Mouse (Mus musculus) limb, embryonic 14.5 days (tissue): Measurements from ENCODE around the gene Stab2. TPM values are rescaled to one million over a fixed set of nuclear protein-coding genes. Genes with fewer than 3 reads are reported as not detected.

Experiments
- ATAC-seq: fragments of 200-750 bp; cut with Nextera tagmentation; 2 replicates; pipeline ENCODE4 v1.8.0; 2017; ENCODE audit warnings: low read depth, moderate number of reproducible peaks, moderate TSS enrichment; ENCODE audit not compliant: low FRiP score
- DNase-seq: peaks from one replicate; pipeline ENCODE4 v3.0.0-alpha.2; 2015; ENCODE audit warnings: low spot score
- H3K27ac ChIP-seq: fragments of 300-500 bp; sonication (generic); replicated peaks from 2 replicates; pipeline ENCODE4 v1.5.1; 2014; ENCODE audit warnings: low read depth, mild to moderate bottlenecking, low read length, moderate library complexity, mixed read lengths
- H3K27me3 ChIP-seq: fragments of 300-500 bp; sonication (generic); 2 replicates; pipeline ENCODE4 v1.6.1; 2014; ENCODE audit warnings: low read length, mixed read lengths; ENCODE audit not compliant: control insufficient read depth, insufficient read depth
- H3K36me3 ChIP-seq: fragments of 300-500 bp; sonication (generic); 2 replicates; pipeline ENCODE4 v1.6.1; 2014; ENCODE audit warnings: mild to moderate bottlenecking, low read length, moderate library complexity, mixed read lengths; ENCODE audit not compliant: control insufficient read depth, insufficient read depth
- H3K4me1 ChIP-seq: fragments of 300-500 bp; sonication (generic); 2 replicates; pipeline ENCODE4 v1.6.1; 2014; ENCODE audit warnings: antibody characterized with exemption, low read length, mixed read lengths; ENCODE audit not compliant: control insufficient read depth, insufficient read depth
- H3K4me2 ChIP-seq: fragments of 300-500 bp; sonication (generic); replicated peaks from 2 replicates; pipeline ENCODE4 v1.6.1; 2014; ENCODE audit warnings: low read depth, mild to moderate bottlenecking, low read length, moderate library complexity; ENCODE audit not compliant: severe bottlenecking
- H3K4me3 ChIP-seq: fragments of 300-500 bp; sonication (generic); replicated peaks from 2 replicates; pipeline ENCODE4 v1.5.1; 2014; ENCODE audit warnings: low read length
- H3K9ac ChIP-seq: fragments of 300-500 bp; sonication (generic); 2 replicates; pipeline ENCODE4 v1.6.1; 2014; ENCODE audit warnings: mild to moderate bottlenecking, low read depth, low read length, moderate library complexity; ENCODE audit not compliant: severe bottlenecking
- H3K9me3 ChIP-seq: fragments of 300-500 bp; sonication (generic); 2 replicates; pipeline ENCODE4 v1.6.1; 2016; ENCODE audit warnings: low read length; ENCODE audit not compliant: control insufficient read depth
- POLR2A ChIP-seq: fragments of 200-500 bp; IDR thresholded peaks from 2 replicates; pipeline ENCODE4 v1.8.0; 2012; ENCODE audit warnings: inconsistent platforms, mild to moderate bottlenecking, moderate library complexity, borderline replicate concordance; ENCODE audit not compliant: insufficient read depth, insufficient read length; ENCODE audit errors: extremely low read depth
- WGBS: fragments of 180-500 bp; shearing (Covaris S2); extraction: QIAGEN DNeasy Blood & Tissue Kit; methylation state at CpG from one replicate; pipeline ENCODE4 v1.1.7; 2014; 5-methylcytosine and 5-hydroxymethylcytosine counted together
- polyA plus RNA-seq, 2 experiments: library from polyadenylated mRNA; depleted of rRNA in 1 of 2; stranded (reverse) in 1 of 2; unstranded in 1 of 2; fragments of >200 nt; fragmentation: Nextera tagmentation in 1 of 2; extraction: Ambion mirVana in 1 of 2; gene quantifications; 2 replicates each; pipeline versions ENCODE4 v1.2.1 to v1.2.3; 2012 to 2014

Stab2 gene
- polyA plus RNA-seq, 2 experiments: 0.20 to 0.92 TPM

GRCm38 (mm10) chr10:87045273-87045672 lies 37.4 kb upstream of the Stab2 start:
- Histone ChIP-seq H3K4me1 (no peaks in the 10 kb centered on the region), H3K27me3 (no peaks in the 10 kb centered on the region), H3K9me3 (no peaks in the 10 kb centered on the region), H3K27ac (no peak overlapping the region), H3K4me2 (no peak overlapping the region), H3K36me3 (no peaks in the 10 kb centered on the region), H3K9ac (no peak overlapping the region), H3K4me3 (no peak overlapping the region)
- DNase-seq (no peak), ATAC-seq (no peak)
- no peak for TF ChIP-seq POLR2A
- WGBS: 74% methylated on average over 3 of the region's 3 CpGs

DNA sequence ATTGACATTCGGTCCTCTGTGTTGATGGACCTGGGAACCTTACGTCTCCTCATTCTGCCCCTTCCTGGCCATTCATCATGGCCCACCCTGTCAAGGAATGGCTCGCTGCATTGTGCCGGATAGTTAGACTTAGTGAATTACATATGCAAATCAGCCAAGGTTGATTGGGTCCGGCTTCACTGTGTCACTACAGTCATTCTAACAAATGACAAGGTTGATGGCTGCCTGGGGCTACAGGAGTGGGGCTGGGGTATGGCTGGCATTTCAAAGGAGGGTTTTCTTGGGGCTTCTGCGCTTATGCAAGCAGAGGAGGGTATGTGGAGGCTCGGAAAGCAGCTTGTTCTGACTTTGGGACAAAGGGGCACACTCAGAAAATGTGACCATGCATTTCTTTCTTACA lies 33.4 kb upstream of the Stab2 start:
- DNase-seq (no peak), ATAC-seq (no peak)
- H3K9ac ChIP-seq: no peak overlapping the region
- 83% methylated on average over 7 of the region's 7 CpGs for WGBS
- H3K9me3 ChIP-seq: no peaks in the 10 kb centered on the region
- no peak for TF ChIP-seq POLR2A
- H3K4me3 ChIP-seq: no peak overlapping the region
- no peak overlapping the region for H3K27ac ChIP-seq
- H3K4me1 ChIP-seq: no peaks in the 10 kb centered on the region
- H3K4me2 ChIP-seq: no peak overlapping the region
- H3K27me3 ChIP-seq: no peaks in the 10 kb centered on the region
- H3K36me3 ChIP-seq: no peaks in the 10 kb centered on the region

- ATAC-seq: no peak
- no peaks in the 10 kb centered on the region for H3K36me3 ChIP-seq
These were observed 32.0 kb upstream of the Stab2 start for GRCm38 (mm10) chr10:87039800-87040199.

GRCm38 (mm10) chr10:87039340-87039739 lies 31.5 kb upstream of the Stab2 start:
- Histone ChIP-seq H3K9ac (no peak overlapping the region), H3K9me3 (no peaks in the 10 kb centered on the region), H3K4me2 (no peak overlapping the region), H3K36me3 (no peaks in the 10 kb centered on the region), H3K27me3 (no peaks in the 10 kb centered on the region), H3K4me1 (no peaks in the 10 kb centered on the region), H3K4me3 (no peak overlapping the region), H3K27ac (no peak overlapping the region)
- no peak for DNase-seq
- ATAC-seq: no peak
- 75% methylated on average over 6 of the region's 6 CpGs for WGBS
- TF ChIP-seq POLR2A: no peak

More at GRCm38 (mm10) chr10:87039800-87040199, 32.0 kb upstream of the Stab2 start:
- Histone ChIP-seq H3K4me2 (no peak overlapping the region), H3K9me3 (no peaks in the 10 kb centered on the region), H3K9ac (no peak overlapping the region), H3K27me3 (no peaks in the 10 kb centered on the region), H3K27ac (no peak overlapping the region), H3K4me1 (no peaks in the 10 kb centered on the region), H3K4me3 (no peak overlapping the region)
- DNase-seq: no peak
- 94% methylated on average over 3 of the region's 3 CpGs for WGBS
- no peak for TF ChIP-seq POLR2A

DNA sequence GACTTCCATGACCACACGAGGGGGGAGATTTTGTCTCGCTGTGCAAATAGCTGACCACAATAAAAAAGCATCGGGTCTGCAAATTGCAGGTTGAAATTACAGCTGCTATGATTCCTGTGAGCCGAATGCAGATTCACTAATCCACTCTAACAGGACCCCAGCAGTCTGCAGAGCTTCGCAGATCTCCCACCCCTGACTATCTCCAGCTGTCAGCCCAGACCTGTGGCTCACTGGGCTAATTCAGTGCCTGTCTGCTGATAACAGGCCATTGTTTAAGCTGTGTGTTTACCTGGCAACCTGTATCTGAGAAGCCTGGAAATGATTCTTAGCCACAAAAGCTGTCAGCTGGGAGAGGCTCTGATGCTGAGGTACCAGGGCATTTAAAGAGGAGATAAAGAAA lies 29.2 kb upstream of the Stab2 start:
- ATAC-seq (no peak), DNase-seq (no peak)
- no peak overlapping the region for H3K9ac ChIP-seq
- no peak overlapping the region for H3K4me2 ChIP-seq
- no peaks in the 10 kb centered on the region for H3K36me3 ChIP-seq
- no peaks in the 10 kb centered on the region for H3K9me3 ChIP-seq
- no peak overlapping the region for H3K4me3 ChIP-seq
- 24% methylated on average over 5 of the region's 5 CpGs for WGBS
- no peak overlapping the region for H3K27ac ChIP-seq
- TF ChIP-seq POLR2A: no peak
- no peaks in the 10 kb centered on the region for H3K4me1 ChIP-seq
- H3K27me3 ChIP-seq: no peaks in the 10 kb centered on the region

DNA sequence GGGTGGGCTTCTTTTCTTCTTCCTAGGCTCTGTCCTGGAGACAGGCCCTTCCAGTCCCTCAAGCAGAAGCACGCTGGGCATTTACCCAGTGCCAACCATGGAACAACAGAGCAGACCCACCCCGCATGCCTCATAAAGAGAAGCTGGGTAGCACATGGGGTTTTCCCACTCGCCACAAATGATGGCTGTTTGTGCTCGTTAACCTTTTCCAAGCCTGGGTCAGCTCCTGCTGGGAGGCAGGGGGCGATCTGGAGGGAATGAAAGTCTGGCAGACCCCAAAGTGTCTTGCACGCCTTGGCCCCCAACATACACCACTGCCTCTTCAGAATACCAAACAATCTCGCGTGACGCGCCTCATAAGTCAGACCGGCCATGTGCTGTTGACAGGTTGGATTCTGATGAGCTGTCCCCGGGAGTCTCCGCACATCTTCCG lies 28.5 kb upstream of the Stab2 start:
- ATAC-seq (no peak), DNase-seq (no peak)
- TF ChIP-seq POLR2A: no peak
- H3K27ac ChIP-seq: no peak overlapping the region
- H3K9ac ChIP-seq: no peak overlapping the region
- H3K4me2 ChIP-seq: no peak overlapping the region
- H3K36me3 ChIP-seq: no peaks in the 10 kb centered on the region
- no peaks in the 10 kb centered on the region for H3K27me3 ChIP-seq
- H3K4me3 ChIP-seq: no peak overlapping the region
- 43% methylated on average over 14 of the region's 14 CpGs for WGBS
- H3K4me1 ChIP-seq: no peaks in the 10 kb centered on the region
- no peaks in the 10 kb centered on the region for H3K9me3 ChIP-seq
